Mouse (Mus musculus): ENCODE data around the gene Prkar1b.

GRCm38 (mm10) chr5:139049367-139049766 lies 100.4 kb downstream of the Prkar1b start:
- TF ChIP-seq POLR2A (IDR thresholded peaks at IDR 0.05; ENCODE audit: control insufficient read depth, low read depth, low read length) (no peak), CTCF (IDR thresholded peaks at IDR 0.05; ENCODE audit: control insufficient read depth, insufficient read depth, insufficient replicate concordance, low read depth, low read length) (no peak)

All from testis, adult 2 months (tissue).